Mouse (Mus musculus) bone marrow, adult 2 months (tissue): Measurements from ENCODE around the gene Zdhhc3.

Experiments
- CTCF ChIP-seq: fragments of 200-500 bp; IDR thresholded peaks from 2 replicates; pipeline ENCODE4 v1.5.1; 2011; ENCODE audit warnings: low read length, control low read depth; ENCODE audit not compliant: control insufficient read depth, insufficient read depth
- POLR2A ChIP-seq: fragments of 200-500 bp; IDR thresholded peaks from 2 replicates; pipeline ENCODE4 v1.6.1; 2011; ENCODE audit warnings: low read depth, mild to moderate bottlenecking, control low read depth, low read length, borderline replicate concordance; ENCODE audit not compliant: control insufficient read depth

GRCm38 (mm10) chr9:123127663-123128062 lies 14.7 kb upstream of the Zdhhc3 start:
- TF ChIP-seq POLR2A (no peak), CTCF (no peak)
